Mouse (Mus musculus): ENCODE results near the gene Btrc.

- no peak for TF ChIP-seq CTCF (IDR thresholded peaks at IDR 0.05; ENCODE audit: insufficient read depth, low read depth, low read length)
- TF ChIP-seq POLR2A (IDR thresholded peaks at IDR 0.05; ENCODE audit: insufficient read depth, low read depth, low read length): no peak
These were observed 209.5 kb downstream of the Btrc start for GRCm38 (mm10) chr19:45573033-45573432.

Measured in olfactory bulb, adult 2 months (tissue).